Mouse (Mus musculus) heart, embryonic 11.5 days (tissue): Measurements from ENCODE around the gene Ptpra. TPM values are rescaled to one million over a fixed set of nuclear protein-coding genes. Genes with fewer than 3 reads are reported as not detected.
A peak's percentile ranks its signal among the peaks of the same experiment; 100 is the strongest.

Source experiments
- ATAC-seq: fragments of 200-750 bp; cut with Nextera tagmentation; replicated peaks from 2 replicates; pipeline ENCODE4 v1.8.0; 2017; ENCODE audit warnings: moderate library complexity; ENCODE audit not compliant: insufficient number of reproducible peaks, low FRiP score, low TSS enrichment
- H3K27ac ChIP-seq: fragments of 300-500 bp; sonication (generic); 2 replicates; pipeline ENCODE4 v1.5.1; 2014; ENCODE audit warnings: mild to moderate bottlenecking, low read depth, low read length
- H3K27me3 ChIP-seq: fragments of 300-500 bp; sonication (generic); 2 replicates; pipeline ENCODE4 v1.6.1; 2014; ENCODE audit warnings: mild to moderate bottlenecking, low read length, mixed read lengths; ENCODE audit not compliant: control insufficient read depth, insufficient read depth
- H3K36me3 ChIP-seq: fragments of 300-500 bp; sonication (generic); 2 replicates; pipeline ENCODE4 v1.6.1; 2014; ENCODE audit warnings: mild to moderate bottlenecking, low read length, moderate library complexity, mixed read lengths; ENCODE audit not compliant: control insufficient read depth, insufficient read depth
- H3K4me1 ChIP-seq: fragments of 300-500 bp; sonication (generic); 2 replicates; pipeline ENCODE4 v1.6.1; 2014; ENCODE audit warnings: low read length; ENCODE audit not compliant: control insufficient read depth, insufficient read depth
- H3K4me2 ChIP-seq: fragments of 300-500 bp; sonication (generic); 2 replicates; pipeline ENCODE4 v1.6.1; 2014; ENCODE audit warnings: mild to moderate bottlenecking, moderate library complexity
- H3K4me3 ChIP-seq: fragments of 300-500 bp; sonication (generic); 2 replicates; pipeline ENCODE4 v1.5.1; 2014; ENCODE audit warnings: low read depth, low read length
- H3K9ac ChIP-seq: fragments of 300-500 bp; sonication (generic); 2 replicates; pipeline ENCODE4 v1.6.1; 2014; ENCODE audit warnings: mild to moderate bottlenecking, low read depth, low read length, moderate library complexity
- H3K9me3 ChIP-seq: fragments of 300-500 bp; sonication (generic); replicated peaks from 2 replicates; pipeline ENCODE4 v1.6.1; 2016; ENCODE audit warnings: low read length; ENCODE audit not compliant: control insufficient read depth
- WGBS: fragments of 180-500 bp; shearing (Covaris S2); extraction: QIAGEN DNeasy Blood & Tissue Kit; methylation state at CpG from one replicate; pipeline ENCODE4 v1.1.7; 2014; ENCODE audit not compliant: insufficient replicate concordance; 5-methylcytosine and 5-hydroxymethylcytosine counted together
- polyA plus RNA-seq: library from polyadenylated mRNA; unstranded; fragments of >200 nt; fragmentation: Nextera tagmentation; extraction: Ambion mirVana; gene quantifications from 2 replicates; pipeline ENCODE4 v1.2.1, GENCODE M21; 2014

The Ptpra gene
- polyA plus RNA-seq, 1 experiment from 2014 or later = 72.9 TPM

GRCm38 (mm10) chr2:130421781-130422620 lies 28.1 kb upstream of the Ptpra start:
- 91% methylated on average over 26 of the region's 26 CpGs for WGBS
- no peaks in the 10 kb centered on the region for H3K36me3 ChIP-seq
- no peaks in the 10 kb centered on the region for H3K27me3 ChIP-seq
- H3K4me2 ChIP-seq = no peak overlapping the region
- peaks cover 9% of the 10 kb centered on the region for H3K4me1 ChIP-seq
- no peak overlapping the region for H3K9ac ChIP-seq
- H3K4me3 ChIP-seq = no peak overlapping the region
- no peak for ATAC-seq
- no peak overlapping the region for H3K27ac ChIP-seq
- H3K9me3 ChIP-seq = no peaks in the 10 kb centered on the region

- Histone ChIP-seq H3K4me2 (peak overlapping the region; percentile 97), H3K27ac (peak overlapping the region; percentile 91), H3K36me3 (no peaks in the 10 kb centered on the region), H3K4me3 (peak overlapping the region; percentile 85), H3K27me3 (no peaks in the 10 kb centered on the region), H3K9ac (peak overlapping the region; percentile 90), H3K4me1 (peaks cover 9% of the 10 kb centered on the region), H3K9me3 (no peaks in the 10 kb centered on the region)
- peak; percentile 55 for ATAC-seq
- WGBS = 13% methylated on average over 49 of the region's 49 CpGs
These were observed 26.5 kb upstream of the Ptpra start for GRCm38 (mm10) chr2:130423397-130424125.

- peak within 1 kb of the TSS; percentile 91 for H3K27ac ChIP-seq
- peak within 1 kb of the TSS; percentile 85 for H3K4me3 ChIP-seq
- under 1% methylated on average over 58 of the region's 58 CpGs for WGBS
- peaks cover 9% of the 10 kb centered on the region for H3K4me1 ChIP-seq
- H3K27me3 ChIP-seq = no peaks in the 10 kb centered on the region
- H3K9ac ChIP-seq = peak within 1 kb of the TSS; percentile 90
- H3K36me3 ChIP-seq = no peaks in the 10 kb centered on the region
- peak within 1 kb of the TSS; percentile 97 for H3K4me2 ChIP-seq
- H3K9me3 ChIP-seq = no peaks in the 10 kb centered on the region
- ATAC-seq = peak; percentile 88
These were observed 25.8 kb upstream of the Ptpra start, which contains the start of the genes Vps16 and Pced1a for GRCm38 (mm10) chr2:130424126-130424853. TSS of gene Vps16 (plus strand) at chr2:130424339. TSS of gene Pced1a (minus strand) at chr2:130424701.

- Histone ChIP-seq H3K4me3 (peak overlapping the region; percentile 85), H3K36me3 (no peaks in the 10 kb centered on the region), H3K27me3 (no peaks in the 10 kb centered on the region), H3K9me3 (no peaks in the 10 kb centered on the region), H3K4me1 (peaks cover 9% of the 10 kb centered on the region), H3K4me2 (peak overlapping the region; percentile 97), H3K27ac (peak overlapping the region; percentile 91; the same call in 1 of the 2 replicates), H3K9ac (peak overlapping the region; percentile 90)
- no peak for ATAC-seq
- WGBS = 37% methylated on average over 5 of the region's 5 CpGs
These were observed 25.0 kb upstream of the Ptpra start for GRCm38 (mm10) chr2:130425112-130425511.

- no peak overlapping the region for H3K9ac ChIP-seq
- H3K27me3 ChIP-seq = no peaks in the 10 kb centered on the region
- H3K27ac ChIP-seq = no peak overlapping the region
- H3K4me3 ChIP-seq = no peak overlapping the region
- no peak for ATAC-seq
- no peaks in the 10 kb centered on the region for H3K36me3 ChIP-seq
- 51% methylated on average over 2 of the region's 2 CpGs for WGBS
- H3K4me2 ChIP-seq = no peak overlapping the region
- H3K4me1 ChIP-seq = peaks cover 7% of the 10 kb centered on the region; the same call in 1 of the 2 replicates
- no peaks in the 10 kb centered on the region for H3K9me3 ChIP-seq
These were observed 20.2 kb upstream of the Ptpra start for GRCm38 (mm10) chr2:130429851-130430250.

GRCm38 (mm10) chr2:130430484-130430883 lies 19.6 kb upstream of the Ptpra start:
- Histone ChIP-seq H3K4me1 (peaks cover 2% of the 10 kb centered on the region; the same call in 1 of the 2 replicates), H3K36me3 (no peaks in the 10 kb centered on the region), H3K4me2 (no peak overlapping the region), H3K4me3 (no peak overlapping the region), H3K9ac (no peak overlapping the region), H3K27me3 (no peaks in the 10 kb centered on the region), H3K9me3 (no peaks in the 10 kb centered on the region), H3K27ac (no peak overlapping the region)
- no peak for ATAC-seq
- WGBS = 76% methylated on average over 3 of the region's 3 CpGs

- Histone ChIP-seq H3K27ac (no peak overlapping the region), H3K4me2 (no peak overlapping the region), H3K4me3 (no peak overlapping the region), H3K4me1 (peaks cover 2% of the 10 kb centered on the region; the same call in 1 of the 2 replicates), H3K9me3 (no peaks in the 10 kb centered on the region), H3K9ac (no peak overlapping the region), H3K36me3 (no peaks in the 10 kb centered on the region), H3K27me3 (no peaks in the 10 kb centered on the region)
- 75% methylated on average over 3 of the region's 3 CpGs for WGBS
- ATAC-seq = no peak
These were observed 17.9 kb upstream of the Ptpra start for GRCm38 (mm10) chr2:130432157-130432556.

GRCm38 (mm10) chr2:130433152-130433551 lies 16.9 kb upstream of the Ptpra start:
- H3K27ac ChIP-seq = no peak overlapping the region
- ATAC-seq = no peak
- H3K4me3 ChIP-seq = no peak overlapping the region
- no peak overlapping the region for H3K9ac ChIP-seq
- H3K27me3 ChIP-seq = no peaks in the 10 kb centered on the region
- peaks cover 2% of the 10 kb centered on the region; the same call in 1 of the 2 replicates for H3K4me1 ChIP-seq
- H3K36me3 ChIP-seq = peaks cover 4% of the 10 kb centered on the region
- H3K4me2 ChIP-seq = no peak overlapping the region
- no peaks in the 10 kb centered on the region for H3K9me3 ChIP-seq
- WGBS = 22% methylated on average over 4 of the region's 4 CpGs
